Mouse (Mus musculus) layer of hippocampus, adult 9-10 months (tissue): Measurements from ENCODE around the gene Tfap4.
"Not testable (repeated sequence)": the region's sequence is repeated elsewhere in the genome, so short reads cannot be mapped to it uniquely, and the experiment has no call there.

ENCODE experiments used
- DNase-seq: peaks from one replicate; pipeline ENCODE4 v3.0.0; 2022; ENCODE audit warnings: low spot score

The Tfap4 gene

GRCm38 (mm10) chr16:4592909-4593875, 33.5 kb upstream of the Tfap4 start:
- no peak for DNase-seq

- no peak for DNase-seq
Measured at GRCm38 (mm10) chr16:4590236-4590635, 30.6 kb upstream of the Tfap4 start.

- DNase-seq, result no peak
Measured at GRCm38 (mm10) chr16:4587516-4588210, 28.0 kb upstream of the Tfap4 start.

DNA sequence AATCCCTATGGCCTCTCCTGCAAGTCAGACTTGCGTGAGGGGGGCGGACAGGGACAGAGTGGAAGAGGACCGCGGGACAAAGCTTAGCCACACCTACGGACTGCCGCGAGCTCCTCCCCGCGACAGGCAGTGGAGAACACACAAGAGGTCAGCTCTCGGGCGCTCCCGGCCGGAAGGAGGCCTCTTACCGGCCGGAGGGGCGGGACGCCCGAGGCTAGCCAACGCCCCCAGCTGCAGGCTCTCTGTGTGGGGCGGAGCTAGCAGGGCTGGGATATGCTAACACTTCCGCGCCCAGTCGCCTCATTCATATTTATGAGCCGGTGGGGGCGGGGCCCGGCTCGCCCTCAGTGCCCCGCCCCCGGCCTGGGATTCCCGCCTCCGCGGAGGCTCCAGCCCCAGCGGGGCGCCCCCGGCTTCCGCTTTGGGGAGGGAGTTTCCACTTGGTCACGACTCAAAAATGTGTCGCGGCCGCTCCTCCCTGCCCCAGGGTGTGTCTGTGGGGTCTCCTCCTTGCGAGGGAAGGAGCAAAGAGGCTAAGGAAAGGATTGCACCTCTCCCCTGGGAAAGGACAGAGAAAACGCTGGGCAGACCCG, 27.0 kb upstream of the Tfap4 start:
- peak; percentile 70 for DNase-seq

DNA sequence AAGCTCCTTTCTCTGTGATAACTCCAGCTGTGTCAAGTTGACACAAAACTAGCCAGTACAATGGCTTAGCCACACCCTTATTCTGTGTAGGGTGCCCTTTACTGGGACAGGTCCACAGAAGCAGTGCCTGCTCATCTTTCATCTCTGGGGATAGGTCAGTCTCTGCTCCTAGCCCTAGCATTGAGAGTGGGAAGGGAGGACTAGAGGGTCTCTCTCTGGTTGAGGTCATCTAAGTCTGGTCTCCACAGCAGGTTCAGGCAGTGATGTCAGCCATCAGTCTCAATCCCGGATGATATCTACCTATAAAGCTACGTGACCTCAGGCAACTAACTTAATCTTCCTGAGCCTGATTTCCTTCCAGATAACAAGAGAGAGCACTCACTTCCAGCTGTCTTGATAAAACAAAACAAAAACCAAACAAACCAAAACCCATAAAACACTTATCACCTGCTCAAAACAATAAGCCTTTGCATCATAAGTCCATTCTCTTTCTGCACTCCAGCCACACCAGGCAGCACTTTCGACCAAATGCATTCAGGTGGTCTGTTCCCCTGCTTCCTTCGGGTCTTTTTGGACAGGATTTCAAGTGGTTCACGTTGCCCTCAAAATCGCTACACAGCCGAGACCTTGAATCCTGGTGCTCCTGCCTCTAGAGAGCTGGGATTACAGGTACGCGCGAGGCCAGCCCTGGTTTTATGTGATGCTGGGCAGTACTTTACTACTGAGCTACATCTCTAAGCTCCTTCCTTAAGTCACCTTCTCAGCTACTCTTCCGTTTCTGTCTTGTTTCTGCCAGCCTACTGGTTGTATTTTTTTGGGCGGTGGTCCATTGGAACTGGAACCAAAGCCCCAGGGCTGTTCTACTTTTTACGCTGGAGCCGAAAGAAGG, 26.2 kb upstream of the Tfap4 start:
- no peak for DNase-seq

DNA sequence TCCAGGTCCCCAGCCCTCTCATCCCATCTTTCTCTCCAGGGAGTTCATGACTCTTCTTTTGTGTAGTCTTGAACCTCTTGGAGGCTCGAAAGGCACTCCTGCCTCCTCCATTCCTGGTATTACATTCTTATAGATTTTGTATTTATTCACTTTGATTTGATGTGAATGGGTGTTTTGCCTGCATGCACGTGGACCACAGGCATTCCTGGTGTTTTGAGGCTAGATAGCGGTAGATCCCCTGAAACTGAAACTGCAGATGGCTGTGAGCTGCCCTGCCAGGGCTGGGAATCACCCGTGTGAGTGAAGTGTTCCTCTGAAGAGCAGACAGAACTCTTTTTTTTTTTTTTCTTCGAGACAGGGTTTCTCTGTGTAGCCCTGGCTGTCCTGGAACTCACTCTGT, 24.8 kb upstream of the Tfap4 start:
- DNase-seq, result no peak

DNA sequence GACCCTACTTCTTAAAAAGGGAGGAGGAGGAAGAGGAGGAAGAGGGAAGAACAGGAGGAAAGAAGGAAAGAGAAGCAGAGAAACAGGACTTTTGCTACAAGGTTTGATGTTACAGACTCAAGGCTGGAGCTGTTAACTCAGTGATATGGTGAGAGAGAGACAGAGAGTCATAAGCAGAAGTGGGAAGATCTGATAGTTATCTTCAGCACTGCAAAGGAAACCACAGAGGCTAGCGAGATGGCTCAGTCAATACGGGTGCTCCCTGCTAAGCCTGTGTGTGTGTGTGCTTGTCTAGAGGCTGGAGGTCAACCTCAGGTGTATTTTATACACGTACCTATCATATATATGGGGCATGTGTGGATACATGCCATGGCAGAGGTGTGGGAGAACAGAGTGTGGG, 24.2 kb upstream of the Tfap4 start:
- DNase-seq, result no peak

DNA sequence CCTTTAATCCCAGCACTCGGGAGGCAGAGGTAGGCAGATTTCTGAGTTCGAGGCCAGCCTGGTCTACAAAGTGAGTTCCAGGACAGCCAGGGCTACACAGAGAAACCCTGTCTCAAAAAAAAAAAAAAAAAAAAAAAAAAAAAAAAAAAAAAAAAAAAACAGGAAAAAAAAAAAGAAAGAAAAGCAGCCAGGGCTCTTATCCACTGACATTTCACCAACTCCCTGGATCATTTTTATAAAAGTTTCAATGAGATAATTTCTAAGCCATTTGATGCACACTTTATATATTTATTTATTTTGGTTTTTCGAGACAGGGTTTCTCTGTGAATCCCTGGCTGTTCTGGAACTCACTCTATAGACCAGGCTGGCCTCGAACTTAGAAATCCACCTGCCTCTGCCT, 21.5 kb upstream of the Tfap4 start:
- not testable (repeated sequence) for DNase-seq

GRCm38 (mm10) chr16:4578630-4579029, 19.0 kb upstream of the Tfap4 start:
- no peak for DNase-seq

- no peak for DNase-seq
Measured at GRCm38 (mm10) chr16:4576873-4577272, 17.2 kb upstream of the Tfap4 start.

GRCm38 (mm10) chr16:4576038-4576437, 16.4 kb upstream of the Tfap4 start:
- DNase-seq, result no peak

DNA sequence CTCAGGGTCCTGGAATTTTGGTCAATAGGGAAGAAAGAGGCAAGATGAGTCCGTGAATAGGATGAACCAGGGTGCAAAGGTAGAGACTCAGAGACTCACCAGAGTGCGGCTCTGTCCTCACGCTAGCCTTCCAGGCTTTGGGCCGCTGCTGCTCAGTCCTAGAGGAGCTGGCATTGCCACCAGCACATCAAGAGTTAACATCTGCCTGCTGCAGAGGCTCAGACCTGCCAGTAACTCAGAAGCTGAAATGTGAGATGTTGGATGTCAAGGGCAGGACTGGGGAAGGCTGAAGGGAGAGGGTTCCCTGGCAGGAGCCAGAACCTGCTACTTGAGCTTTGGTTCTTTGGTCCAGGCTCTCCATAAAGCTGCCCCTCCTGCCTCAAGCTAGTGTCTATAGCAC, 11.1 kb upstream of the Tfap4 start:
- DNase-seq, result no peak

DNA sequence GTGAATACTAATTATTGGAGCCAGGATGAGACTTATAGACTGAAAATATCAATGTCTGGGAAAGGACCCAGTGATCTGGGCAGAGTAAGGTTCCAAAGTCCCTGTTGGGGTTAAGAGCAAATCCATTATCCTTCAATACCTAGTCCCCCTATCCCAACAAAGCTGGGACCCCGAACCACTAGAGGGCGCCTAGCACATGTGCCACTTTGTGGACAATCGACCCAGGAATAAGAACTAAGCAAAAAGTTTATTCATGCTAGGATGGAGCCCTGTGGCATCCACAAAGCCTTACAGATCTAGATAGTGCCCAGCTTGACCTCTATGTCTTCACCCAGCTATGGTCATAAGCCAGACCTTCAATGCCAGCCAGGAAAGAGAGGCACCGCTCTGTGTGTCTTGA, 8.3 kb upstream of the Tfap4 start:
- peak; percentile 49 for DNase-seq

- DNase-seq, result no peak
Measured at GRCm38 (mm10) chr16:4560145-4560952, 695 bp upstream of the Tfap4 start.

DNA sequence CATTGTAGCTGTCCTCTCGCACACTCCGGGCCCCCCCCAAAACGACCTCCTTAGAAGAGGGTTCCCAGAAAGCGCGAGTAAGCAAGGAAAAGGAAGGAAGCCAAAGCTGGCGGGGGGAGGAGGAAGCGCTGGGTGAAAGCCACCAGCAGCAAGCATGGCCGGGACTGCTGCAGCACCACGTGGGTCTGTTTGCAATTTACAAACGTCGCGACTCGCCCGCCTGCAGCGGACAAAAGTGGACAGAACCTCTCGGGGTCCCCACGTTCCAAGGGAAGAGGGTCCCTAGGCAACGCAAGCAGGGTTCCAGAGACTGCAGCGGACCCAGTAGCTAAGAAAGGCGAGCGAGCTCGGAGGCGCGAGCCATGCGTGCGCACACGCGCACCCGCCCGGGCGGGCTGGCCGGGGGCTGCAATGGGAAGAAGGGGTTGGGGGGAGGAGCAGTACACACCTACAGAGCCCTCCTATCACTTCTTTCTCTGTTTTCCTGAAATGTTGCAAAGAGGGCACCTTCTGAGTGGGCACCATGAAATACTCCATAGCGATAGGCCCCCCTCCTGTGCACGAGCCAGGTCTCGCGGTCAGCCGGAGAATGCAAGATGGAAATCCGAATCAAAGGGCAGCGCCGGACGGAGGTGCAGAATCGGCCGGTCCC, 548 bp downstream of the Tfap4 start:
- DNase-seq, result no peak

DNA sequence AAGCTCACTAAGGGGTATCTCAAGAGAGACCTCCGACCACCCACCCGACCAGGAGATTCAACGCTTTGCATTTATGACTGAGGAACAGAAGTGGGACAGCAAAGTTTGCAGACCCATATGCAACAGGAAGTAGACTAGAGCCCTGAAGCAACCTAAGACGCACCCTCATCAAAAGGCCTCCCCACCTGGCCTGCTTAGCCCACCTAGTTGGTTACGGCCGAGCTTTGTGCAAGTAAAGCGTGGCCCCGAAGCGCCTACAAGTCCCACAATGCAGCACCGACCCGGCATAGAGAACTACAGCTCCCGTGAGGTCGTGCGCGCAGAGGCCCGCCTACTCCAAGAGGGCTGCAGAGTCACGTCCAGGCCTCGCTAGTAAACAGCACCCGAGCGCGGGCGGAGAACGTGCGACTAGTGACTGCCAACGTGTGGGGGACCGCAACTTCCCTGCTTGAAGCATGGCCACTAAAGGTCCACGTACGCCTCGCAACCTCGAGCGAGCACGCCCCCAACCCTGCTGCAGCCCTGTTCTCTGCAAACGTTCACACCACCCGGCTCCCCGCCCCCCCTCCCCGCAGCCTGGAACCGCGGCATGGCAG, 1.2 kb downstream of the Tfap4 start:
- peak; percentile 85 for DNase-seq

GRCm38 (mm10) chr16:4557949-4558348, 1.7 kb downstream of the Tfap4 start:
- DNase-seq, result peak; percentile 20

GRCm38 (mm10) chr16:4557085-4557484, 2.6 kb downstream of the Tfap4 start:
- no peak for DNase-seq

- DNase-seq, result no peak
Measured at GRCm38 (mm10) chr16:4555555-4555954, 4.1 kb downstream of the Tfap4 start.
